Mouse (Mus musculus) Muller cell, postnatal 12 days (primary cell): ENCODE results near the gene Scamp2.

Source experiments
- DNase-seq: peaks from one replicate; pipeline ENCODE4 v3.0.0-alpha.2; 2015; ENCODE audit errors: inconsistent ontology term

Scamp2 gene

DNA sequence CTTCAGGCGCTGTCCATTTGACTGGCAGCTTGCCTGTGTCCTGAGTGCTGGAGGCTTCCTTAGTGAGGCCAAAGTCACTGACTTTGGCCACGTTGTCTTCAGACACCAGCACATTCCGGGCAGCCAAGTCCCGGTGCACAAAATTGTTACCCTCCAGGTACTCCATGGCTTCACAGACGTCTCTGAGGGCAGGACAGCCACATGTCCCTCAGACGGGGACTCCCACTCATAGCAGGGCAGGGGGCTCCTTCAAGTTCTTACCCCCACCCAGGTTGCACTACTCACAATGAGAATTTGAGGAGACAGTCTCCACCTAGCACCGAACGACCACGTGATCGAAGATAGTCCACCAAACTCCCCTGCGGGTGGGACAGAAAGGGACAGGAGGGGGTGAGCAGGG lies 67.1 kb downstream of the Scamp2 start:
- no peak for DNase-seq

DNA sequence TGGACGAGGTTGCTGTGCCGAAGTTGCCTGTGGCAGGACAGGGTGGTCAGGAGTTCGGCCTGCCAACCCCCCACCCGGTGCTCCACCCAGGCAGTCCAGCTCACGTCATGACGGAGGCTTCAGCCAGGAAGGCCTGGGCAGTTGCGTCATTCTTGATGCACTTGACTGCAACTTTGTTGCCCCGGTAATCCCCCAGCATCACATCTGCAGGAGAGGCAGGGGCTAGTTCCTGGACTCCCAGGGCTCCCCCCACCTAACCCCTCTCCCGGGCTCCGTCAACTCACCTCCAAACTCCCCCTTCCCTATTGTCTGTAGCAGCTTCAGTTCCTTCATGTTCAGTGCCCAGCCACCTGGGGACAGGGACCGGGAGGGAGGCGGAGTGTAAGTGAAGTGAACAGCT lies 68.0 kb downstream of the Scamp2 start:
- DNase-seq: no peak

DNA sequence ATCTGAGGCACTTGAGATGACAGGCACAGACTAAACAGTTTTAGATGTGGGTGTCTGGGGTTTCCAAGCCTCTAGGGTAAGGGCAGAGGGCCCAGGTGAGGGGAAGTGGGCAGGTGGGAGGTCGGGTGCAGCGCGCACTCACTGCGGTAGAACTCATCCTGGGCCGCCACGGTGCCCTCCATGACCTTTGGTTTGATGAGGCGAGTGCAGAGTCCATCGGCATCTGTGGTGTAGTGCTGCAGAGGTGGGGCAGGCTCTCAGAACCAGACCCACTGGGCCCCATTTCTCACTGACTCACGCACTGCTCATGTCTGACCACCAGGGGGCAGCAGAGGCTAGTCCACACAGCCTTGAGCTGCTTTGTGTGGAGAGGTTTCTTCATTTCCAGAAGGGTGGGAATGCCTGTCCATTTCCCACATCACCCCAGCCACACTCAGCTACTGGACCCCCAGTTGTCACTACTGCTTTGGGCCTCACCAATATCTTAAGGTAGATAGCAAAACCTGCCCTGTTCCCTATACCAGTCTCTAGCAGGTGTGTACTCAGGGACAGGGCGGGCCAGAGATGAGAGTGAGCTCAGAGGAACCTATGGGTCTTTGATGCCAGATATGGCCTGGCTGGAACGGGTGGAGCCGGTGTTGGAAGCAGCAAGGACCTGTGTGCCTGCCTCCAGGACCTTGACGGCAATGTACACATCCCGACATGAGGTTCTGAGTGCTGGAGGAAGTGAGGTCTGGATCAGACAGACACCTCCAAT lies 68.6 kb downstream of the Scamp2 start:
- DNase-seq: peak; percentile 64

DNA sequence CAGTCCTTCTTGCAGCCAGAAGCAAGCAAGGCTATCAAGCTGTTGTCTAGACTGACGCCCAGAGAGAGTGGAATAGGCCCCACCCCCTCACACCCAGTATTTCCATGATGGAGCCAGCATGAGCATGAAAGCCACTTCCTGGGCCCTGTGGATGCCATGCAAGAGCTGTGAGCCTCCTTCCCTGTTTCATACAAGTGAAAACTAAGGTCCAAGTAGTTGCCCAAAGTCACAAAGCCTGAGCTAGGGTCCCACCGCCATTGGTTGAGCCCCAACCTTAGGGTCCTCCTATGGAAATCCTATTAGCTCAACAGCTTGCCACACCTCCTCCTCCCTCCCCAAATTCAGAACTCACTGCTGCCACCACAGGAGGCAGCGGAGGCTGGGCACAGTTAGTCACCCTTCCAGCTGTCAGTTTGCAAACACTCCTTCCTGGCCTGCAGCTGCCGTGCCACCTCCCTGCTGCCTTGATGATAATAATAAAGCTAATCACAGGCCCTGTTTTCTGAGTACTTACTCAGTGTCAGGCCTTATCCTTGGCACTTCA lies 72.8 kb downstream of the Scamp2 start:
- no peak for DNase-seq

DNA sequence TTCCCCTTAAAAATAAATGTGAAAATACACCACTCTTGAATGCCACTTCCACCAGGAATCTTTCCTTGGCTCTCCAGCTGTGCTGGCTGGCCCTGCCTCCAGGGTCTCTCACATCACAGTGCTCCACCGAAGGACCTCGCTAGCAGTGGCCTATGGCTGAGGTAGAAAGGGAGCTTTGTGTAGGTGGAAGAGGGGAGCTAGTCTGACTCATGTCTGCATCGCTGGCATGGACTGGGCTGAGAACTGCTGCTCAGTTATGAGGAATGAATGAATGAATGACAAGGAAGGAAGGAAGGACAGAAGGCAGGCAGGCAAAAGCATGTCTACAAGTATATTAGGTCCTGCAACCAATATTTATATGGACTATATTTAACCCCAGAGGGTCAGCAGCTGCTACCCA lies 76.5 kb downstream of the Scamp2 start:
- no peak for DNase-seq

DNA sequence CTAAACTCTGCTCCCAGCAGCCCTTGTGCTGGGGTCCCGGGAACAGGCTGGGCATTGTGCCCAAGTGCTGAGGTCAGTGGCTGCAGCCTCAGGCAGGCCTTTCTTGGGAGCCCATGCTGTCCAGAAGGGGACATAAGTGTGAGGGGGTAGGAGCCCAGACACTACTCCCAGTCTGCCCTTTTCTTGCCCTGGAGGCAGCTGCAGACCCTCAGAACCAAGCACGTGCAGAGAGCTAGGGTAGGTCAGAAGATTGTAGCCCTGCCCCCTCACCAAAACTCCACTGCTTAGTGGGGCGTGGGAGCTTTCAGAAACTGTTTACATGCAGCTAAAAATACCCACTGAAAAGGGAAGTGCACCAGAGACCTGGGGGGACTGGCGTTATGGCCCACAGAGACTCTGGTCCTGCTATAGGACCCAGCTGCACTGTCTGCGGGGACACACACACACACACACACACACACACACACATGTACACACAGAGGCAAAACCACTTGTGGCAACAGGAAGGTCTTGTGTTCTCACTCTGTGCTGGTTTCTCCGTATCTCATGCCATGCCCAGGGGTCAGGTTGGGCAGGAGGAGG lies 77.1 kb downstream of the Scamp2 start:
- DNase-seq: peak; percentile 84
